ENCODE assay signal across 22 mouse cellular contexts in the genomic region with DNA sequence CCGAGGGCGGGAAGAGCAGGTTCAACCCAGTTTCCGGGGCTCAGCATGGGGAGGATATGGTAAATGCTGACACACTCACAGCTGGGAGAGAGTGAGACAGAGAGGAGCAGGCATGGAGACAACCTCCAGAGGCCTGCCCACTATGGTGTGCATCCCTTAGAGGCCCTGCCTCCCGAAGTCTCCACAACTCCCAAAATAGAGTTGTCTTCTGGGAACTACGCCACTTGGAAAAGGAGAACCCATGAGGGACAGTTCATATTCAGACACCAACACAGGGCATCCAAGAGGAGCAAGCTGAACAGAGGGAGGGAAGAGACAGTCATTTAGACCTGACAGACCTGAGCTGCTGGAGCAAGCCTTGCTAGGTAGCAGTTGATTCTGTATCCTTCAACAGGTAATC.
DNase-seq lines count a peak whose midpoint lies in the region; ATAC-seq and TF ChIP-seq lines count a peak whose summit lies in the region.
"Had no signal": no experiment of that assay in that cellular context is flagged by ENCODE, and none has a peak within 500 bp of the region (broad histone marks: within the 10 kb centered on the region; RNA-seq: fewer than 3 reads in every experiment).

No protein-coding gene starts in this region.

- H3K4me3 ChIP-seq in gastrocnemius, adult 2 months, result peak overlapping the region; percentile 64
- no peak overlapping the region for H3K4me3 ChIP-seq in heart, adult 2 months
- no peak overlapping the region for H3K4me3 ChIP-seq in heart, embryonic 11.5 days (ENCODE audit: low read depth, low read length)
- H3K4me3 ChIP-seq: embryonic facial prominence, embryonic 13.5 days; heart, embryonic 15.5 days; hindbrain, embryonic 12.5 days had no signal

- TF ChIP-seq CTCF in gastrocnemius, adult 2 months (IDR thresholded peaks at IDR 0.05), result no peak
- no peak for TF ChIP-seq CTCF in heart, adult 2 months (IDR thresholded peaks at IDR 0.05)

- no peak for TF ChIP-seq EP300 in heart, adult 2 months (IDR thresholded peaks at IDR 0.05; ENCODE audit: insufficient read depth, low read depth, low read length)

- intact Hi-C loops in gastrocnemius, adult 2 months (cut with DNase I), result loop anchor here (2.0 to 5.0 kb wide), 2 partner anchors 40 to 208 kb away; no protein-coding TSS in a partner anchor
- intact Hi-C loops in gastrocnemius, postnatal 14 days (cut with DNase I; ENCODE audit: low total_unique reads), result no loop called here
- intact Hi-C loops in heart, adult 2 months (cut with DNase I), result loop anchor here (5.0 kb wide), 1 partner anchor 55 kb away; no protein-coding TSS in a partner anchor

- ATAC-seq in heart, embryonic 11.5 days (replicated peaks; ENCODE audit: insufficient number of reproducible peaks, low FRiP score, low TSS enrichment), result no peak
- ATAC-seq: forebrain, embryonic 14.5 days; hindbrain, postnatal 0 days had no signal

- no peaks in the 10 kb centered on the region for H3K27me3 ChIP-seq in heart, adult 2 months (ENCODE audit: control insufficient read depth, insufficient read depth, low read length)
- peaks cover 18% of the 10 kb centered on the region; the same call in 1 of the 2 replicates for H3K27me3 ChIP-seq in heart, embryonic 11.5 days (ENCODE audit: control insufficient read depth, insufficient read depth, low read length)
- H3K27me3 ChIP-seq: CH12.LX had no signal

- no peak overlapping the region for H3K4me2 ChIP-seq in heart, embryonic 11.5 days
- H3K4me2 ChIP-seq: embryonic facial prominence, embryonic 13.5 days; heart, embryonic 15.5 days; hindbrain, embryonic 12.5 days had no signal

- no peak overlapping the region for H3K9ac ChIP-seq in heart, adult 2 months (ENCODE audit: low read depth, low read length)
- H3K9ac ChIP-seq in heart, embryonic 11.5 days (ENCODE audit: low read depth, low read length), result no peak overlapping the region
- H3K9ac ChIP-seq: embryonic facial prominence, embryonic 13.5 days; heart, embryonic 15.5 days; hindbrain, embryonic 12.5 days had no signal

- H3K79me2 ChIP-seq in heart, adult 2 months (replicated peaks; ENCODE audit: control insufficient read depth, insufficient read depth, low read length), result no peaks in the 10 kb centered on the region

- H3K4me1 ChIP-seq in heart, adult 2 months (ENCODE audit: control insufficient read depth, insufficient read depth, low read length), result peaks cover 11% of the 10 kb centered on the region
- 0 out of 2 replicates have a peak, but pooled peaks cover 7% of the 10 kb centered on the region for H3K4me1 ChIP-seq in heart, embryonic 11.5 days (ENCODE audit: control insufficient read depth, insufficient read depth, low read length)

- no peaks in the 10 kb centered on the region for H3K9me3 ChIP-seq in heart, embryonic 11.5 days (replicated peaks; ENCODE audit: control insufficient read depth, low read length)
- H3K9me3 ChIP-seq: embryonic facial prominence, embryonic 13.5 days; heart, embryonic 15.5 days; hindbrain, embryonic 12.5 days had no signal

- TF ChIP-seq POLR2A in heart, adult 2 months (IDR thresholded peaks at IDR 0.05; ENCODE audit: insufficient read depth, low read depth, low read length), result no peak

- H3K36me3 ChIP-seq in heart, adult 2 months (ENCODE audit: control insufficient read depth, insufficient read depth, low read length), result no peaks in the 10 kb centered on the region
- H3K36me3 ChIP-seq in heart, embryonic 11.5 days (ENCODE audit: control insufficient read depth, insufficient read depth, low read length), result no peaks in the 10 kb centered on the region
- H3K36me3 ChIP-seq: embryonic facial prominence, embryonic 13.5 days; heart, embryonic 15.5 days; hindbrain, embryonic 12.5 days had no signal

- H3K27ac ChIP-seq in gastrocnemius, adult 2 months, result peak overlapping the region; percentile 93
- peak overlapping the region; percentile 66 for H3K27ac ChIP-seq in heart, adult 2 months
- no peak overlapping the region for H3K27ac ChIP-seq in heart, embryonic 11.5 days (ENCODE audit: low read depth, low read length)
- H3K27ac ChIP-seq: embryonic facial prominence, embryonic 13.5 days; heart, embryonic 15.5 days; hindbrain, embryonic 12.5 days; hindbrain, postnatal 0 days; kidney, postnatal 0 days had no signal

- WGBS in heart, adult 2 months, result 62% methylated on average over 5 of the region's 5 CpGs
- 70% methylated on average over 5 of the region's 5 CpGs for WGBS in heart, embryonic 11.5 days (ENCODE audit: insufficient replicate concordance)

- peak; percentile 72 for DNase-seq in gastrocnemius, adult 2 months
- DNase-seq in gastrocnemius, postnatal 14 days, result no peak
- DNase-seq in heart, adult 2 months, result peak in 1 of 2 experiments; percentile 45
- DNase-seq in lung, postnatal 10 days, result peak; percentile 64
- DNase-seq in lung, postnatal 36 days, result no peak
- DNase-seq in gastrocnemius, postnatal 25 days, result peak; percentile 58
- DNase-seq in adrenal gland, postnatal 25 days, result no peak
- DNase-seq: adrenal gland, adult 8-10 months; cerebellum, adult 11 months; cerebellum, adult 9-10 months; cerebellum, postnatal 36 days; heart, postnatal 14 days; kidney, adult 11 months; kidney, adult 9 months had no signal

Comparison
In these comparisons a context has a peak if more than half of its experiments do, and no peak if none do; other contexts are left out.
1. DNase-seq: peak in gastrocnemius, adult 2 months (single experiment), lung, postnatal 10 days (single experiment) and gastrocnemius, postnatal 25 days (single experiment); none in gastrocnemius, postnatal 14 days (single experiment), lung, postnatal 36 days (single experiment) and adrenal gland, postnatal 25 days (single experiment).